Comparison of ENCODE assay signal across 25 mouse cellular contexts in the genomic region with DNA sequence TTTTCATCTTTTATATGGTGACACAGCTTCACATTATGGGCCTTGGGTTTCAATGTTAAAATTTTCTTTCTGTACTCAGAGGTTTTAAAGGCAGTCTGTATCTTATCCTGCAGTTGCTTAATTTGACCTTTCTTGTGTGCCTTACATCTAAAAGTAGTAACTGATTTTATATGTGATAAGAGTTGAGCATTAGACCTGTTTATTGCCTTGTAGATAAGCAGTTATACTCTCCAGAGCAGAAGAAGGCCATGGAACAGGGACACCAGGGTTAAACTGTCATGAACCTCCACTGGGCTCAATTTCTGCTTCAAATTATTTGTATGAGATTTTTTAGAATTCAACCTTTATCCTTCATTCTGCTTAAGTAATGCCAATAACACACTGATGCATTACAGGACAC. TPM values are rescaled to one million over a fixed set of nuclear protein-coding genes. Genes with fewer than 3 reads are reported as not detected.
DNase-seq lines count a peak whose midpoint lies in the region; ATAC-seq and TF ChIP-seq lines count a peak whose summit lies in the region.
"Had no signal": no experiment of that assay in that cellular context is flagged by ENCODE, and none has a peak within 500 bp of the region (broad histone marks: within the 10 kb centered on the region; RNA-seq: fewer than 3 reads in every experiment).

No protein-coding gene starts in this region.

- H3K36me3 ChIP-seq in intestine, embryonic 15.5 days = no peaks in the 10 kb centered on the region
- H3K36me3 ChIP-seq in intestine, postnatal 0 days (ENCODE audit: control insufficient read depth, insufficient read depth) = no peaks in the 10 kb centered on the region
- H3K36me3 ChIP-seq: embryonic facial prominence, embryonic 10.5 days; embryonic facial prominence, embryonic 12.5 days; forebrain, embryonic 15.5 days had no signal

- H3K4me1 ChIP-seq in intestine, embryonic 15.5 days (replicated peaks) = no peaks in the 10 kb centered on the region
- H3K4me1 ChIP-seq in intestine, postnatal 0 days (replicated peaks; ENCODE audit: control insufficient read depth, insufficient read depth, low read length) = no peaks in the 10 kb centered on the region
- H3K4me1 ChIP-seq: embryonic facial prominence, embryonic 12.5 days; forebrain, embryonic 13.5 days; forebrain, embryonic 15.5 days had no signal

- intact Hi-C loops in left cerebral cortex, postnatal 10 days (cut with DNase I) = no loop called here

- no peak overlapping the region for H3K27ac ChIP-seq in intestine, embryonic 15.5 days
- H3K27ac ChIP-seq in intestine, postnatal 0 days (ENCODE audit: low read depth, low read length) = no peak overlapping the region
- H3K27ac ChIP-seq: embryonic facial prominence, embryonic 10.5 days; embryonic facial prominence, embryonic 12.5 days; forebrain, embryonic 13.5 days; forebrain, embryonic 15.5 days had no signal

- no peak overlapping the region for H3K4me3 ChIP-seq in intestine, embryonic 15.5 days (replicated peaks)
- H3K4me3 ChIP-seq in intestine, postnatal 0 days (ENCODE audit: low read depth, low read length) = no peak overlapping the region
- H3K4me3 ChIP-seq: embryonic facial prominence, embryonic 10.5 days; embryonic facial prominence, embryonic 12.5 days; forebrain, embryonic 13.5 days; forebrain, embryonic 15.5 days had no signal

- no peak for TF ChIP-seq CTCF in intestine, postnatal 0 days (IDR thresholded peaks at IDR 0.05; ENCODE audit: low read depth)

- no peaks in the 10 kb centered on the region for H3K27me3 ChIP-seq in intestine, embryonic 15.5 days (replicated peaks)
- no peaks in the 10 kb centered on the region for H3K27me3 ChIP-seq in intestine, postnatal 0 days (replicated peaks; ENCODE audit: control insufficient read depth, insufficient read depth, low read length)
- H3K27me3 ChIP-seq: embryonic facial prominence, embryonic 12.5 days; forebrain, embryonic 13.5 days; forebrain, embryonic 15.5 days had no signal

- H3K9ac ChIP-seq in intestine, embryonic 15.5 days = no peak overlapping the region
- no peak overlapping the region for H3K9ac ChIP-seq in intestine, postnatal 0 days (ENCODE audit: low read depth, low read length)
- H3K9ac ChIP-seq: embryonic facial prominence, embryonic 12.5 days; forebrain, embryonic 13.5 days; forebrain, embryonic 15.5 days; forebrain, postnatal 0 days had no signal

- H3K9me3 ChIP-seq in intestine, embryonic 15.5 days = no peaks in the 10 kb centered on the region
- no peaks in the 10 kb centered on the region for H3K9me3 ChIP-seq in intestine, postnatal 0 days (ENCODE audit: control insufficient read depth)
- H3K9me3 ChIP-seq: embryonic facial prominence, embryonic 10.5 days; embryonic facial prominence, embryonic 12.5 days; forebrain, embryonic 13.5 days; forebrain, embryonic 15.5 days had no signal

- no peak for DNase-seq in layer of hippocampus, adult 11-12 months (ENCODE audit: low spot score)
- no peak for DNase-seq in left cerebral cortex, postnatal 10 days (ENCODE audit: extremely low spot score in 1 of 2, low spot score in 2 of 2)
- DNase-seq in right cerebral cortex, postnatal 36 days (ENCODE audit: low spot score in 2 of 2) = no peak
- DNase-seq: adrenal gland, adult 8-10 months; adrenal gland, postnatal 14 days; adrenal gland, postnatal 36 days; cerebellum, adult 11-12 months; cerebellum, adult 2 months; cerebellum, adult 9-10 months; cerebellum, postnatal 10 days; cerebellum, postnatal 25 days; forebrain, postnatal 0 days had no signal

- ATAC-seq in intestine, embryonic 15.5 days = peak; percentile 87
- peak; percentile 53; the same call in 1 of the 2 replicates for ATAC-seq in intestine, postnatal 0 days
- ATAC-seq: activated CD4-positive, CD25-positive, alpha-beta regulatory T cell, adult 4 months; forebrain, embryonic 13.5 days; forebrain, embryonic 15.5 days; forebrain, postnatal 0 days; Patski had no signal

- H3K4me2 ChIP-seq in intestine, embryonic 15.5 days (replicated peaks) = no peak overlapping the region
- H3K4me2 ChIP-seq in intestine, postnatal 0 days (replicated peaks; ENCODE audit: low read depth) = no peak overlapping the region
- H3K4me2 ChIP-seq: embryonic facial prominence, embryonic 12.5 days; forebrain, embryonic 13.5 days; forebrain, embryonic 15.5 days had no signal

RNA-seq across cellular contexts. Expression of gene Slc15a5, which starts 24.8 kb away (rescaled TPM):
- polyA plus RNA-seq in intestine, embryonic 15.5 days (2015; fragmentation: Nextera tagmentation; extraction: Ambion mirVana) = not detected in 2 replicates
- 0.21 TPM in 1 of 2 replicates, not detected in the other for polyA plus RNA-seq in intestine, postnatal 0 days (2015; fragmentation: Nextera tagmentation; extraction: Ambion mirVana)
- total RNA-seq in left cerebral cortex, postnatal 10 days (2021) = not detected
- total RNA-seq: adrenal gland, postnatal 14 days; ES-E14; MEL had no signal
- polyA plus RNA-seq: activated CD4-positive, CD25-positive, alpha-beta regulatory T cell, adult 4 months; C2C12; cerebellum, adult 2 months; embryonic facial prominence, embryonic 10.5 days; embryonic facial prominence, embryonic 14.5 days; forebrain, embryonic 11.5 days; forebrain, embryonic 13.5 days; forebrain, embryonic 15.5 days; Patski had no signal

RNA-seq across cellular contexts. Expression of gene Mgst1, which starts 35.6 kb away (rescaled TPM):
- polyA plus RNA-seq in intestine, embryonic 15.5 days (2015; fragmentation: Nextera tagmentation; extraction: Ambion mirVana) = 476 and 482 TPM in 2 replicates
- polyA plus RNA-seq in intestine, postnatal 0 days (2015; fragmentation: Nextera tagmentation; extraction: Ambion mirVana) = 781 and 782 TPM in 2 replicates
- 10 to 100 TPM in 1 of 2 experiments, 1 to 10 TPM in 1; 7.9 to 10.9 TPM for total RNA-seq in left cerebral cortex, postnatal 10 days (2021)
- total RNA-seq: MEL had no signal
